ENCODE assay signal across 9 mouse cellular contexts in the genomic region with DNA sequence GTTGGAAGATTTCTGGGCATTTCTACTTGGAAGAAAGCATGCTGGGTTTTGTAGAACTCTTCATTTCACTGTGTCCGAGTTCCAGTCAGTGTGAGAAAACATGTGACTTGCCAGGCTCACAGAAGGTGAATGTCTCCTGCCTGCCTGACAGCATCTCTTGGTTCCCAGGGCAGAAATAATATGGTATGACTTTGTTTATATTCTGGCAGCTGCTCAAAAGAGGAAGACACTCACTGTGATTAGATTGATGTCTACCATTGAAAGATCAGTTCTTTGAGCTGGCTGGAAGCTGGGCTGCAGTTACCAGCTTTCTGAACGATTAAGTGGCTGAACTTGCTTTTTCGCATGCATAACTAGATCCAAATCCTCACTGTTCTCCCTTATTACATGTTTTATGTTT.
DNase-seq lines count a peak whose midpoint lies in the region; ATAC-seq and TF ChIP-seq lines count a peak whose summit lies in the region.
"Had no signal": no experiment of that assay in that cellular context is flagged by ENCODE, and none has a peak within 500 bp of the region (broad histone marks: within the 10 kb centered on the region; RNA-seq: fewer than 3 reads in every experiment).

No protein-coding gene starts in this region.

- peak; percentile 62 for ATAC-seq in lung, embryonic 14.5 days (ENCODE audit: insufficient read depth)
- ATAC-seq in forebrain, embryonic 15.5 days (replicated peaks): peak; percentile 69
- ATAC-seq in intestine, embryonic 15.5 days: peak; percentile 59
- ATAC-seq in neural tube, embryonic 15.5 days (ENCODE audit: low FRiP score): peak; percentile 83
- ATAC-seq: inflammation-experienced regulatory T-cells, adult 6 months had no signal

- H3K36me3 ChIP-seq in lung, embryonic 14.5 days (ENCODE audit: insufficient read depth): no peaks in the 10 kb centered on the region
- no peaks in the 10 kb centered on the region for H3K36me3 ChIP-seq in forebrain, embryonic 15.5 days
- no peaks in the 10 kb centered on the region for H3K36me3 ChIP-seq in intestine, embryonic 15.5 days
- H3K36me3 ChIP-seq in neural tube, embryonic 15.5 days: no peaks in the 10 kb centered on the region
- H3K36me3 ChIP-seq: liver, embryonic 15.5 days had no signal

- H3K9me3 ChIP-seq in lung, embryonic 14.5 days (ENCODE audit: low read depth, low read length): no peaks in the 10 kb centered on the region
- no peaks in the 10 kb centered on the region for H3K9me3 ChIP-seq in forebrain, embryonic 15.5 days
- no peaks in the 10 kb centered on the region for H3K9me3 ChIP-seq in intestine, embryonic 15.5 days
- H3K9me3 ChIP-seq in neural tube, embryonic 15.5 days (replicated peaks): no peaks in the 10 kb centered on the region
- H3K9me3 ChIP-seq: liver, embryonic 15.5 days had no signal

- H3K27ac ChIP-seq in lung, embryonic 14.5 days (ENCODE audit: low read depth): peak overlapping the region; percentile 36; the same call in 1 of the 2 replicates
- peak overlapping the region; percentile 69 for H3K27ac ChIP-seq in forebrain, embryonic 15.5 days (replicated peaks)
- peak overlapping the region; percentile 48 for H3K27ac ChIP-seq in intestine, embryonic 15.5 days
- peak overlapping the region; percentile 73 for H3K27ac ChIP-seq in neural tube, embryonic 15.5 days (replicated peaks)
- H3K27ac ChIP-seq: liver, embryonic 15.5 days had no signal

- H3K4me3 ChIP-seq in lung, embryonic 14.5 days (ENCODE audit: low read depth, low read length): no peak overlapping the region
- no peak overlapping the region for H3K4me3 ChIP-seq in forebrain, embryonic 15.5 days
- H3K4me3 ChIP-seq in intestine, embryonic 15.5 days (replicated peaks): no peak overlapping the region
- no peak overlapping the region for H3K4me3 ChIP-seq in neural tube, embryonic 15.5 days (replicated peaks)
- H3K4me3 ChIP-seq: liver, embryonic 15.5 days had no signal

- no peaks in the 10 kb centered on the region for H3K27me3 ChIP-seq in lung, embryonic 14.5 days (ENCODE audit: insufficient read depth, low read length)
- no peaks in the 10 kb centered on the region for H3K27me3 ChIP-seq in forebrain, embryonic 15.5 days
- no peaks in the 10 kb centered on the region for H3K27me3 ChIP-seq in intestine, embryonic 15.5 days (replicated peaks)
- no peaks in the 10 kb centered on the region for H3K27me3 ChIP-seq in neural tube, embryonic 15.5 days (replicated peaks)
- H3K27me3 ChIP-seq: liver, embryonic 15.5 days had no signal

- no peaks in the 10 kb centered on the region for H3K4me1 ChIP-seq in lung, embryonic 14.5 days (ENCODE audit: insufficient read depth)
- peaks cover 17% of the 10 kb centered on the region for H3K4me1 ChIP-seq in forebrain, embryonic 15.5 days
- no peaks in the 10 kb centered on the region; the same call in 1 of the 2 replicates for H3K4me1 ChIP-seq in intestine, embryonic 15.5 days (replicated peaks)
- H3K4me1 ChIP-seq in neural tube, embryonic 15.5 days: peaks cover 13% of the 10 kb centered on the region
- H3K4me1 ChIP-seq: liver, embryonic 15.5 days had no signal

- H3K4me2 ChIP-seq in lung, embryonic 14.5 days: no peak overlapping the region
- no peak overlapping the region for H3K4me2 ChIP-seq in forebrain, embryonic 15.5 days (replicated peaks)
- H3K4me2 ChIP-seq in intestine, embryonic 15.5 days (replicated peaks): no peak overlapping the region
- peak overlapping the region; percentile 21 for H3K4me2 ChIP-seq in neural tube, embryonic 15.5 days
- H3K4me2 ChIP-seq: liver, embryonic 15.5 days had no signal

- 29% methylated on average over 3 of the region's 3 CpGs for WGBS in lung, embryonic 14.5 days
- 8% methylated on average over 3 of the region's 3 CpGs for WGBS in forebrain, embryonic 15.5 days
- WGBS in intestine, embryonic 15.5 days: 42% methylated on average over 3 of the region's 3 CpGs
- WGBS in neural tube, embryonic 15.5 days: 9% methylated on average over 3 of the region's 3 CpGs

- TF ChIP-seq CTCF in lung, embryonic 14.5 days (IDR thresholded peaks at IDR 0.05; ENCODE audit: low read depth): no peak

- H3K9ac ChIP-seq in lung, embryonic 14.5 days: no peak overlapping the region
- H3K9ac ChIP-seq in forebrain, embryonic 15.5 days (replicated peaks): no peak overlapping the region; the same call in 1 of the 2 replicates
- no peak overlapping the region for H3K9ac ChIP-seq in intestine, embryonic 15.5 days
- H3K9ac ChIP-seq in neural tube, embryonic 15.5 days (replicated peaks): no peak overlapping the region
- H3K9ac ChIP-seq: liver, embryonic 15.5 days had no signal

- peak; percentile 55 for DNase-seq in lung, embryonic 14.5 days
- DNase-seq in lung, adult 18-20 months: no peak
- no peak for DNase-seq in layer of hippocampus, adult 18-20 months (ENCODE audit: low spot score in 2 of 2)
- no peak for DNase-seq in right cerebral cortex, adult 18-20 months
